Mouse (Mus musculus) A20 (cell line): ENCODE data around the gene Prdx1.

Experiments used
- DNase-seq: peaks from one replicate; pipeline ENCODE4 v3.0.0-alpha.2; 2011; ENCODE audit warnings: low read depth, low spot score

Gene Prdx1

GRCm38 (mm10) chr4:116727401-116727800, 42.1 kb downstream of the Prdx1 start:
- no peak for DNase-seq

GRCm38 (mm10) chr4:116729532-116729931, 44.2 kb downstream of the Prdx1 start:
- DNase-seq: no peak

- DNase-seq: no peak
Observed at GRCm38 (mm10) chr4:116731077-116731476, 45.7 kb downstream of the Prdx1 start.

DNA sequence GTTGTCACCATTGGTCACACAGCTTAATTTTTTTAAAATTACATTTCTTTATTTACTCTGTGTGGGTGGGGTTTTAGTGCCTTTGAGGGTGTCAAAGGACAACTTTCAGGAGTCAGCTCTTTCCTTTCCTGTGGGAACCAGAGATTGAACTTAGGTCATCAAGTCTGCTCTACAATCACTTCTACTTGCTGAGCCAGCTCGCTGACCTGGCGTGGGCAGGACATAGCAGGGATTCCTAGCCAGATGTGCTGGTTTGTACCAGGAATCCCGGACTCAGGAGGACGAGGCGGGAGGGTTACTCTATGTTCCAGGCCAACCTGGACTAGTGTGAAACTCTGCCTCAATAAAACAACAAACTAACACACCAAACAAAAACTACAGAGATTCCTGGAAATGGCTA, 47.0 kb downstream of the Prdx1 start:
- no peak for DNase-seq

GRCm38 (mm10) chr4:116734996-116735395, 49.7 kb downstream of the Prdx1 start:
- no peak for DNase-seq

DNA sequence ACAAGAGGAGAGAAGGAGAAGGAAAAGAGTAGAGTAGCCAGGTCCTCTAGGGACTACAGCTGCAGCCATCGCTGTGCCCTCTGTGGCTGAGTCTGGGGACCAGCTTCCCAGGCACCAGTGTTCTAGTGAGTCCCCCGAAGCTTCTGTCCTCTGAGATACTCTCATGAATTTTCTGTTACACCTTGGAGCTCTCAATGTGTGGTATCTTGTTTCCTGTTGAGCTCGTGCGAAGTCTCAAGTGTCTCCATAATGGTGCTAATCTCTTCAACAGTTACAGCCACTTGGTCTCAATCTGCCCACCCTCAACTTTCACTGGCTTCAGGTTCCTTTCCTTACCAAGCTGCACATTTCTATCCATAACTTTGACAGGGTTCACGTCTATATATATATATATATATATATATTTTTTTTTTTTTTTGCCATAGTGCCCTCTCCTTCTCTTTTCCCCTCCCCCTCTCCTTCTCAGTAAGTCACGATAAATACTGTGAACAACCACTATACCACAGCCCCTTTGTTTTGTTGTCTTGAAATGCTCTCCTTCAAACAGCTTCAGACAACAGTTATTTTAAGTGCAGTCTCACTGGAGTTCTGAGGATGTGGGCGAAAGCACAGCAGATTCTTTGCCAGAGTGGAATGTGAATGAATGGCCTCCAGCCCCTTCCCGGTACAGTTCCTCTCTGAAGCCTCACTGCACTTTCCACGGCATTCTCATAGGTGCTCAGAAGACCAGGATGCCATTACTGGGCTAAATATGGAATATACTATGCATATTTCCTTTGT, 53.8 kb downstream of the Prdx1 start:
- no peak for DNase-seq

GRCm38 (mm10) chr4:116749750-116750149, 64.4 kb downstream of the Prdx1 start:
- no peak for DNase-seq
